Mouse (Mus musculus) embryonic facial prominence, embryonic 10.5 days (tissue): ENCODE measurements around the gene Arhgdib. TPM values are rescaled to one million over a fixed set of nuclear protein-coding genes. Genes with fewer than 3 reads are reported as not detected.
A peak's percentile ranks its signal among the peaks of the same experiment; 100 is the strongest.

Experiments used
- DNase-seq: peaks from one replicate; pipeline ENCODE4 v3.0.0-alpha.2; 2017; ENCODE audit warnings: low spot score
- H3K27ac ChIP-seq: fragments of 300-500 bp; sonication (generic); replicated peaks from 2 replicates; pipeline ENCODE4 v1.5.1; 2016; ENCODE audit warnings: mild to moderate bottlenecking
- H3K27me3 ChIP-seq: fragments of 300-500 bp; sonication (generic); replicated peaks from 2 replicates; pipeline ENCODE4 v1.6.1; 2016; ENCODE audit warnings: low read depth, mild to moderate bottlenecking; ENCODE audit not compliant: poor library complexity, severe bottlenecking
- H3K36me3 ChIP-seq: fragments of 300-500 bp; sonication (generic); replicated peaks from 2 replicates; pipeline ENCODE4 v1.6.1; 2016; ENCODE audit warnings: mild to moderate bottlenecking, moderate library complexity
- H3K4me1 ChIP-seq: fragments of 300-500 bp; sonication (generic); 2 replicates; pipeline ENCODE4 v1.6.1; 2016
- H3K4me3 ChIP-seq: fragments of 300-500 bp; sonication (generic); 2 replicates; pipeline ENCODE4 v1.5.1; 2016; ENCODE audit warnings: mild to moderate bottlenecking, moderate library complexity
- H3K9me3 ChIP-seq: fragments of 300-500 bp; sonication (generic); 2 replicates; pipeline ENCODE4 v1.6.1; 2016; ENCODE audit warnings: mild to moderate bottlenecking
- WGBS: fragments of 180-500 bp; shearing (Covaris S2); methylation state at CpG from one replicate; pipeline ENCODE4 v1.1.7; 2016; 5-methylcytosine and 5-hydroxymethylcytosine counted together
- polyA plus RNA-seq: library from polyadenylated mRNA; unstranded; fragments of >200 nt; fragmentation: Nextera tagmentation; extraction: Ambion mirVana; gene quantifications from 2 replicates; pipeline ENCODE4 v1.2.1, GENCODE M21; 2016

Arhgdib gene
- polyA plus RNA-seq, 1 experiment from 2014 or later: 39.3 TPM

GRCm38 (mm10) chr6:136965912-136966311 is 24.2 kb upstream of the Arhgdib start:
- no peak for DNase-seq
- Histone ChIP-seq H3K36me3 (no peaks in the 10 kb centered on the region), H3K9me3 (no peaks in the 10 kb centered on the region), H3K27me3 (no peaks in the 10 kb centered on the region), H3K4me1 (no peaks in the 10 kb centered on the region), H3K4me3 (no peak overlapping the region), H3K27ac (no peak overlapping the region)
- 76% methylated on average over 10 of the region's 10 CpGs for WGBS

- WGBS: 78% methylated on average over 13 of the region's 13 CpGs
- no peaks in the 10 kb centered on the region for H3K36me3 ChIP-seq
- H3K4me1 ChIP-seq: no peaks in the 10 kb centered on the region
- no peaks in the 10 kb centered on the region for H3K27me3 ChIP-seq
- no peaks in the 10 kb centered on the region for H3K9me3 ChIP-seq
- H3K27ac ChIP-seq: no peak overlapping the region
- H3K4me3 ChIP-seq: no peak overlapping the region
- no peak for DNase-seq
Measured at GRCm38 (mm10) chr6:136964609-136965510, 23.2 kb upstream of the Arhgdib start.

- DNase-seq: no peak
- Histone ChIP-seq H3K27me3 (no peaks in the 10 kb centered on the region), H3K4me3 (no peak overlapping the region), H3K36me3 (no peaks in the 10 kb centered on the region), H3K27ac (no peak overlapping the region), H3K9me3 (no peaks in the 10 kb centered on the region), H3K4me1 (0 out of 2 replicates have a peak, but pooled peaks cover 3% of the 10 kb centered on the region)
- 82% methylated on average over 11 of the region's 11 CpGs for WGBS
Measured at GRCm38 (mm10) chr6:136962957-136963356, 21.3 kb upstream of the Arhgdib start.

- no peaks in the 10 kb centered on the region for H3K36me3 ChIP-seq
- 69% methylated on average over 11 of the region's 11 CpGs for WGBS
- no peak overlapping the region for H3K27ac ChIP-seq
- H3K27me3 ChIP-seq: no peaks in the 10 kb centered on the region
- H3K4me3 ChIP-seq: no peak overlapping the region
- no peaks in the 10 kb centered on the region for H3K9me3 ChIP-seq
- DNase-seq: no peak
- H3K4me1 ChIP-seq: 0 out of 2 replicates have a peak, but pooled peaks cover 3% of the 10 kb centered on the region
Measured at GRCm38 (mm10) chr6:136959131-136959530, 17.4 kb upstream of the Arhgdib start.

- no peaks in the 10 kb centered on the region for H3K36me3 ChIP-seq
- no peak overlapping the region for H3K4me3 ChIP-seq
- no peaks in the 10 kb centered on the region for H3K27me3 ChIP-seq
- WGBS: 78% methylated on average over 7 of the region's 7 CpGs
- no peak for DNase-seq
- 0 out of 2 replicates have a peak, but pooled peaks cover 3% of the 10 kb centered on the region for H3K4me1 ChIP-seq
- no peak overlapping the region for H3K27ac ChIP-seq
- no peaks in the 10 kb centered on the region for H3K9me3 ChIP-seq
Measured at GRCm38 (mm10) chr6:136957062-136957461, 15.4 kb upstream of the Arhgdib start.

GRCm38 (mm10) chr6:136955240-136955639 is 13.5 kb upstream of the Arhgdib start:
- Histone ChIP-seq H3K4me3 (no peak overlapping the region), H3K4me1 (0 out of 2 replicates have a peak, but pooled peaks cover 3% of the 10 kb centered on the region), H3K27ac (no peak overlapping the region), H3K9me3 (no peaks in the 10 kb centered on the region), H3K36me3 (no peaks in the 10 kb centered on the region), H3K27me3 (no peaks in the 10 kb centered on the region)
- 91% methylated on average over 3 of the region's 3 CpGs for WGBS
- DNase-seq: no peak

GRCm38 (mm10) chr6:136954715-136955114 is 13.0 kb upstream of the Arhgdib start:
- WGBS: 88% methylated on average over 8 of the region's 8 CpGs

GRCm38 (mm10) chr6:136954192-136954591 is 12.5 kb upstream of the Arhgdib start:
- no peak overlapping the region for H3K27ac ChIP-seq
- H3K36me3 ChIP-seq: no peaks in the 10 kb centered on the region
- no peak for DNase-seq
- H3K27me3 ChIP-seq: no peaks in the 10 kb centered on the region
- 0 out of 2 replicates have a peak, but pooled peaks cover 2% of the 10 kb centered on the region for H3K4me1 ChIP-seq
- no peaks in the 10 kb centered on the region for H3K9me3 ChIP-seq
- no peak overlapping the region for H3K4me3 ChIP-seq
- WGBS: 87% methylated on average over 6 of the region's 6 CpGs

More at GRCm38 (mm10) chr6:136954715-136955114, 13.0 kb upstream of the Arhgdib start:
- DNase-seq: no peak
- Histone ChIP-seq H3K4me3 (no peak overlapping the region), H3K9me3 (no peaks in the 10 kb centered on the region), H3K4me1 (0 out of 2 replicates have a peak, but pooled peaks cover 3% of the 10 kb centered on the region), H3K36me3 (no peaks in the 10 kb centered on the region), H3K27me3 (no peaks in the 10 kb centered on the region), H3K27ac (no peak overlapping the region)

- H3K4me1 ChIP-seq: no peaks in the 10 kb centered on the region
- no peaks in the 10 kb centered on the region for H3K36me3 ChIP-seq
- WGBS: 91% methylated on average over 9 of the region's 9 CpGs
- H3K27ac ChIP-seq: no peak overlapping the region
- H3K4me3 ChIP-seq: no peak overlapping the region
- no peak for DNase-seq
- H3K9me3 ChIP-seq: no peaks in the 10 kb centered on the region
- H3K27me3 ChIP-seq: no peaks in the 10 kb centered on the region
Measured at GRCm38 (mm10) chr6:136952930-136953329, 11.2 kb upstream of the Arhgdib start.

GRCm38 (mm10) chr6:136950171-136950570 is 8.5 kb upstream of the Arhgdib start:
- H3K4me1 ChIP-seq: peaks cover 3% of the 10 kb centered on the region; the same call in 1 of the 2 replicates
- H3K27me3 ChIP-seq: no peaks in the 10 kb centered on the region
- H3K9me3 ChIP-seq: no peaks in the 10 kb centered on the region
- 91% methylated on average over 2 of the region's 2 CpGs for WGBS
- DNase-seq: no peak
- no peaks in the 10 kb centered on the region for H3K36me3 ChIP-seq
- no peak overlapping the region for H3K4me3 ChIP-seq
- no peak overlapping the region for H3K27ac ChIP-seq

- DNase-seq: no peak
- H3K27ac ChIP-seq: no peak overlapping the region
- no peaks in the 10 kb centered on the region for H3K36me3 ChIP-seq
- no peak overlapping the region for H3K4me3 ChIP-seq
- no peaks in the 10 kb centered on the region for H3K9me3 ChIP-seq
- no peaks in the 10 kb centered on the region for H3K27me3 ChIP-seq
- WGBS: 68% methylated on average over 4 of the region's 4 CpGs
- H3K4me1 ChIP-seq: peaks cover 3% of the 10 kb centered on the region; the same call in 1 of the 2 replicates
Measured at GRCm38 (mm10) chr6:136947716-136948115, 6.0 kb upstream of the Arhgdib start.

GRCm38 (mm10) chr6:136946943-136947342 is 5.2 kb upstream of the Arhgdib start:
- no peaks in the 10 kb centered on the region for H3K9me3 ChIP-seq
- no peaks in the 10 kb centered on the region for H3K36me3 ChIP-seq
- WGBS: 72% methylated on average over 9 of the region's 9 CpGs
- no peak overlapping the region for H3K27ac ChIP-seq
- peak; percentile 20 for DNase-seq
- no peaks in the 10 kb centered on the region for H3K27me3 ChIP-seq
- peaks cover 7% of the 10 kb centered on the region for H3K4me1 ChIP-seq
- H3K4me3 ChIP-seq: no peak overlapping the region

- DNase-seq: no peak
- H3K4me1 ChIP-seq: peaks cover 14% of the 10 kb centered on the region
- H3K9me3 ChIP-seq: no peaks in the 10 kb centered on the region
- 84% methylated on average over 5 of the region's 5 CpGs for WGBS
- no peak overlapping the region; the same call in 1 of the 2 replicates for H3K27ac ChIP-seq
- H3K4me3 ChIP-seq: no peak overlapping the region
- H3K27me3 ChIP-seq: no peaks in the 10 kb centered on the region
- H3K36me3 ChIP-seq: no peaks in the 10 kb centered on the region
Measured at GRCm38 (mm10) chr6:136946241-136946640, 4.5 kb upstream of the Arhgdib start.
